Mouse (Mus musculus) megakaryocyte, embryonic 14.5 days (primary cell): ENCODE data around the gene Wwp2. TPM values are rescaled to one million over a fixed set of nuclear protein-coding genes. Genes with fewer than 3 reads are reported as not detected.
A peak's percentile ranks its signal among the peaks of the same experiment; 100 is the strongest.

Source experiments
- H3K27me3 ChIP-seq: replicated peaks from 2 replicates; pipeline ENCODE3; 2012; ENCODE audit warnings: inconsistent platforms
- H3K36me3 ChIP-seq: replicated peaks from 2 replicates; pipeline ENCODE3; 2012; ENCODE audit warnings: low read length, inconsistent platforms, mixed read lengths
- H3K4me1 ChIP-seq: 2 replicates; pipeline ENCODE4 v1.6.1; 2012; ENCODE audit warnings: inconsistent platforms
- H3K4me3 ChIP-seq: replicated peaks from 2 replicates; pipeline ENCODE3; 2012; ENCODE audit warnings: moderate library complexity, mild to moderate bottlenecking, inconsistent platforms
- H3K9me3 ChIP-seq: 2 replicates; pipeline ENCODE4 v1.6.1; 2012; ENCODE audit warnings: inconsistent platforms
- FLI1 ChIP-seq: IDR thresholded peaks from 2 replicates; pipeline ENCODE4 v1.6.1; 2012; ENCODE audit warnings: low read length, inconsistent platforms, mixed read lengths
- GATA1 ChIP-seq: IDR thresholded peaks from 3 replicates; pipeline ENCODE4 v1.6.1; 2012; ENCODE audit warnings: mixed read lengths, low read length, inconsistent platforms, borderline replicate concordance
- polyA plus RNA-seq: library from polyadenylated mRNA; stranded (reverse); fragments of >175 nt; gene quantifications from 2 replicates; pipeline ENCODE4 v1.2.3, GENCODE M21; 2012; ENCODE audit warnings: low replicate concordance; ENCODE audit not compliant: insufficient read depth

The Wwp2 gene
- polyA plus RNA-seq: 32.4 and 80.9 TPM in 2 replicates

DNA sequence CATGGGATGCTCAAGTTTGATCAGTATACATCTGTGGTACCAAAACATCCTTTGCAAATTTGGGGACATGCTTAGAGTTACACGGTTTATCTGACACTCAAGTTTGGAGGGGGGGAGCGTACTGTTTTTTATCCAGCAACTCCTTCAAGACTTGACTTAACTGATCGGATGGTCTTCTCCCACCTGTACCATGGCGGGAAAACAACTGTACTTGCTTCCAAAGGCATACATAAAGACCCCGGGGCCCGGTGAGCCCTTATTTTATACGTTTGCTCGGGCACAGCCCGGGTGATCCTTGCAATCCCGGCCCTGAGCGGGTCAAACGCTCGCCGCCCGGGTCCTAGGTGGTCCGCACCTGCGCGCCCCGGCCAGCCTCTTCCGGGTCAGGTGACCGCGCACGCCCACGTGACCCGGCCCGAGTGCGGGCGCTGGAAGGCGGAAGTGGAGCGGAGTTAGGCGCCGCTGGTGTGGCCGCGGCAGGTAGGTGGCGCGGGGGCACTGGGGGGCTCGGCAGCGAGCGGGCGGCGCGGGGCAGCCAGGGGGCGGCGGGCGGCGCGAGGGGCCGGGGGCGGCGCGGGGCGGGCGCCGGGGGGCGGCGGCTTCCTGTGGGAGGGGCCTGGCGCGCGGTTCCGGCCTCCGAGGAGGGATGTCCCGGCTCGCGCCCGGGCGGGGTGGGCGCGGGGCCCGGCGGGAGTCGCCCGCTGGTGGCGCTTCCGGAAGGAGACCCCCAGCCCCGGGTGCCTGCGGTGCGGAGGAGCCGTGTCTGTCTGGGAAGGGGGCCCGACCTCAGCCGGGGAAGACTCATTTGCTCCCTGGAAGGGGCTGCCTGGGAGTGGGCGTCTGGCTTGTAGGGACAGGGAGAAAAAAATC lies at the start of gene Wwp2:
Gene Wwp2, plus strand, starts transcription at position 404 of the 870 bp plus-strand sequence.
- no peak for TF ChIP-seq GATA1
- no peak for TF ChIP-seq FLI1
- Histone ChIP-seq H3K9me3 (no peaks in the 10 kb centered on the region), H3K36me3 (peaks cover 13% of the 10 kb centered on the region), H3K27me3 (peaks cover 2% of the 10 kb centered on the region), H3K4me3 (peak within 1 kb of the TSS; percentile 96), H3K4me1 (peaks cover 42% of the 10 kb centered on the region)

DNA sequence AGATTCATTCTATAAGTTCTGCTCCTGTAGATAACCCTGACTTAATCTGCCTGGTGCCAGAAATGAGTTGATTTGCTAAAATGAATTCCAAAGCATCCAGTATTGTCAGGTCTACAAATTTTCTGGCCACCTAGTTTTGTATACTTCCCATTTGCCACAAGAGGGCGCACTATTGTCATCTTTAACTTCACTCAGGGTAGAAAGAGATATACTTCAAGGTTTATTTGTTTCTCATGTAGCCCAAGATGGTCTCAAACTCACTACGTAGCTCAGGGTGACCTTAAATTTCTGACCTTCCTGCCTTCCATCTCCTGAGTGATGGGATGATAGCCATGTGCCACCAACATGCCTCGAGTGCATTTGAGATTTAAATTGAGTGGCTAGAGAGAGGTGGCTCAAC lies 49.5 kb upstream of the Wwp2 start:
- Histone ChIP-seq H3K4me1 (peaks cover 55% of the 10 kb centered on the region), H3K36me3 (peaks cover 19% of the 10 kb centered on the region), H3K9me3 (0 out of 2 replicates have a peak, but pooled peaks cover 3% of the 10 kb centered on the region), H3K27me3 (peaks cover 4% of the 10 kb centered on the region), H3K4me3 (no peak overlapping the region)
- TF ChIP-seq FLI1: no peak
- no peak for TF ChIP-seq GATA1

DNA sequence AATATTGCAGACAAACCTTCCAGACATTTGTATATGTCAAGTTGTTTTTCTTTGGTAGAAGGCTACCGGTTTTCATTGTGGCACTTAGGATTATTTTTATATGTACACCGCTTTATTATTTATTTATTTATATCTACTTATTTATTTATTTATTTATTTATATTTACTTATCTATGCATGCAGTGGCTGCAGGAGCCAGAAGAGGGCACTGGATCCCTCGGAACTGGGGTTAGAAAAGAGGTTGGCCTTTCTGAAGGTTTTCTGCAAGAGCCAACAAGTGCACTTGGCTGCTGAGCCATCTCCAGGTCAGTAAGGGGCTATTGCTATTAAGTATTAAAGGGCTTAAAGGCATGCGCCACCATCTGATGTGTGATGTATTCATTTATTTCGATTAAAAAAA lies 48.3 kb upstream of the Wwp2 start:
- peaks cover 4% of the 10 kb centered on the region for H3K27me3 ChIP-seq
- no peak overlapping the region for H3K4me3 ChIP-seq
- peaks cover 26% of the 10 kb centered on the region for H3K36me3 ChIP-seq
- TF ChIP-seq FLI1 (no peak), GATA1 (no peak)
- peaks cover 57% of the 10 kb centered on the region for H3K4me1 ChIP-seq
- H3K9me3 ChIP-seq: no peaks in the 10 kb centered on the region

DNA sequence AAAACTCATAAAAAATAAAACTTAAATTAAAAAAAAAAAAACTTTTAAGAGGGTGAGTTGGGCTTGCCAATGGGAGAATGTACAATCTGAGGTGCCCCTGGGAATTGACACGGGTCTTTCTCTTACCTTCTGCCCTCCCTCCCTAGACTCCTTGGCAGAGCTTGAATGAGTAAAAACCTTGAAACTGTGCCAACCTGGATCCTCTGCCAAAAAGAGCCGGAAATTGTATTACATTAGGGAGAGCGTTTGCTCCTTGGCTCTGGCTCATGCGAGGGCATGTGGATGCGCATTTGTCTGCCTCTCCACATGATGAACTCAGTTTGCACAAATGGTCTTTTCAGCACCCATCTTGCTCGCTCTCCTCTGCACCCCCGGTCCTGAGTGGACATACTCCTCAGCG lies 46.6 kb upstream of the Wwp2 start:
- peaks cover 55% of the 10 kb centered on the region for H3K4me1 ChIP-seq
- peaks cover 2% of the 10 kb centered on the region for H3K27me3 ChIP-seq
- no peak for TF ChIP-seq GATA1
- no peak for TF ChIP-seq FLI1
- no peak overlapping the region for H3K4me3 ChIP-seq
- no peaks in the 10 kb centered on the region for H3K9me3 ChIP-seq
- peaks cover 26% of the 10 kb centered on the region for H3K36me3 ChIP-seq

DNA sequence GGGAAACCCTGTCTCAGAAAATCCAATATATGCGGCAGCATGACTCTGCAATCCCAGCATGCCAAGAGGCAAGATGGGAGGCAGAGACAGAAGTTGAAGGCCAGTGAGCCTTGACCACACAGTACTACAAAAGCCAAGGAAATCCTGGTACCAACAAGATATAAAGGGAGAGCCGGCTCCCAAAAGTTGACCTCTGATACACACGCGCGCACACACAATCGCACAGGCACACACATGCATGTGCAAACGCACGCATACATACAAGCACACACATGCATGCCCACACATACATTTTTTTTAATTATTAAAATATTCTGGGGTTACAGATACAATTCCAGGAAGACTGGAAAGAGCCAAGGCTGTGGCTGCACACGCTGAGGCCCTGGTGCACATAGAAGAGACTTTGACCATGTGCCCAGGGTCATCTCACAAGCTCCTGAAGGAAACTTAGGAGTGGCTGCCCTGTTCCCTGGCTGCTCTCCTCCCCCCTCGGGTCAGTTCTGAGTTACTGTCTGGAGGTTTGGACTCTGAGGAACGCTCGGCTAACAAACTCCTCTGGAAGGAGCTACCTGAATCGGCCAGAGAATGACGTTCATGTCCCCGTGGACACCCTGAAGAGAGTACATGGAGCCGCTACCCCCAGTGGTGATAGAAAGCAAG lies 45.6 kb upstream of the Wwp2 start:
- H3K36me3 ChIP-seq: peaks cover 26% of the 10 kb centered on the region
- H3K4me1 ChIP-seq: peaks cover 49% of the 10 kb centered on the region
- no peak for TF ChIP-seq GATA1
- no peak for TF ChIP-seq FLI1
- H3K4me3 ChIP-seq: no peak overlapping the region
- no peaks in the 10 kb centered on the region for H3K27me3 ChIP-seq
- H3K9me3 ChIP-seq: no peaks in the 10 kb centered on the region

DNA sequence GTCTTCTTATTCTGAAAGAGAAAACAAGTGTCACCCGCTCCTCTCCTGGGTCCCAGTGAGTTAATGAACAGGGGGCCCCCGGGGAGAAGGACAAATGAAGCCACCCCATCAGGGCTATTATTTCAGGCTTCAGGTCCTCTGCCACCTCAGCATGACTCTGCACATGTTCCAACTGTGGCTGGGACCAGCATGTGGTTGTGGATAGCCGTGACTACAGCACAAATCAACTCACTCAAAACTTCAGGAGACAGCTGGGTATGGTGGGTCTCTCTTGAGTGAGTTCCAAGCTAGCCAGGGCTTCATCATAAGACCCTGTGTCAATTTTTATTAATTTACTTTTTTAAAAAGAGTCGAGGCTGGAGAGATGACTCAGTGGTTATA lies 45.0 kb upstream of the Wwp2 start:
- H3K9me3 ChIP-seq: no peaks in the 10 kb centered on the region
- TF ChIP-seq FLI1 (no peak), GATA1 (no peak)
- H3K36me3 ChIP-seq: peaks cover 26% of the 10 kb centered on the region
- peaks cover 47% of the 10 kb centered on the region for H3K4me1 ChIP-seq
- H3K27me3 ChIP-seq: no peaks in the 10 kb centered on the region
- no peak overlapping the region for H3K4me3 ChIP-seq

DNA sequence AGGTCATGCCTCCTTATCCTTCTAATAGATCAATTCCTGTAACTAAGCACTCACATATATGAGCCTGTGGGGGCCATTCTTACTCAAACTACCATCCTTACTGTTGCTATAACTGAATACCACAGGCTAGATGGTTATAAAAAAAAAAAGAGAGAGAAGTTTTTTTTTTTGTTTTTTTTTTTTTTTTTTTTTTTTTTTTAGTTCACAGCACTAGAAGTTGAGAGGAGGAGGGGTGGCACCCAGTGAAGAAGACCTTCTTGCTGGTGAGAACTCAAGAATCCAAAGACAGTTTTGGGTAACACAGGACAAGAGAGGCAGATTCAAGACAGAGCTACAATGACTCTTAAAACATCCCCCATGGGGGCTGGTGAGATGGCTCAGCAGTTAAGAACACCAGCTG lies 40.8 kb upstream of the Wwp2 start:
- Histone ChIP-seq H3K36me3 (peaks cover 7% of the 10 kb centered on the region), H3K9me3 (no peaks in the 10 kb centered on the region), H3K27me3 (no peaks in the 10 kb centered on the region), H3K4me1 (peaks cover 50% of the 10 kb centered on the region), H3K4me3 (no peak overlapping the region)
- no peak for TF ChIP-seq FLI1
- no peak for TF ChIP-seq GATA1

DNA sequence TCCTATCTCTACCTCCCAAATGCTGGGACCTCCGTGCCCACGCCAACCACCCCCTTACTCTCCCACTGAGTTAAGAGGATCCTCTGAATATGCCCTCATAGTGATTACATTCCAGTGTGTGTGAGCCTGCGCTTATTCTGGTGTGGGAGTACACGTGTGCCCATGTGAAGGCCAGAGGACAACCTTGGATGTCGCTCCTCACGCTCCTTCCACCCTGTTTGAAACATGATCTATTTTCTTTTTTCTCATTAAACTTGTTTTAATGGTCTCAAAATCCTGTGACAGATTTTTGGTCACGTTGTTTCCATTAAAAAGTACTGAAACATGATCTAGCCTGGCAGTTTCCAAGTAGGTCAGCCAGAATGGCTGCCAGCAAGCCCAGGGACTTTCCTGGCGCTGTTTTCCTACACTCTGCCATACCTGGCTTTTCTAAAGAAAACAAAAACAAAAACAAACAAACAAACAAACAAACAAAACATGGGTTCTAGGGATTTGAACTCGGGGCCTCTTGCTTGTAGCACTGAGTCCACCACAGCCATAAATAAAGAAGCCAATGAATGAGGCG lies 40.0 kb upstream of the Wwp2 start:
- H3K36me3 ChIP-seq: peaks cover 6% of the 10 kb centered on the region

DNA sequence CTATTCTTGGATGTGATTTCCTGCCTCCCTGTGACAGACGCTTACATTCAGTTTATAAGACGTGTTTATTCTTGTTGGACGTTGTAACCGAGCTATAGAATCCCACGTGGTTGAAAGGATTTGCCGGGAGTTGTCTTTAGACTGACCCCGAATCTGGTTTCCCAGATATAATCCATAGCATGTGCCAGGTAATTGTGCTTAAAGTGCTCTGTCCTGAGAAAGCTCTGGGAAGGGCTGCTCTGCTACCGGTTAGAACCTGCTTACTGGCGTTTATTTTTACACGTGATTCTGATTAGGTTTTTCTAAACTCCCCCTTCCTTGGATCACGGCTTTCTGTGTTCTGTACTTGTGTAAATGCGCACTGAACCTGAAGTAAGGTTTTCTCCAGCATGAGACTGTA lies 38.5 kb upstream of the Wwp2 start:
- no peak for TF ChIP-seq GATA1
- TF ChIP-seq FLI1: no peak

More for the DNA sequence above, 40.0 kb upstream of the Wwp2 start:
- Histone ChIP-seq H3K9me3 (no peaks in the 10 kb centered on the region), H3K4me1 (peaks cover 49% of the 10 kb centered on the region), H3K27me3 (no peaks in the 10 kb centered on the region), H3K4me3 (no peak overlapping the region)
- no peak for TF ChIP-seq FLI1
- TF ChIP-seq GATA1: no peak

DNA sequence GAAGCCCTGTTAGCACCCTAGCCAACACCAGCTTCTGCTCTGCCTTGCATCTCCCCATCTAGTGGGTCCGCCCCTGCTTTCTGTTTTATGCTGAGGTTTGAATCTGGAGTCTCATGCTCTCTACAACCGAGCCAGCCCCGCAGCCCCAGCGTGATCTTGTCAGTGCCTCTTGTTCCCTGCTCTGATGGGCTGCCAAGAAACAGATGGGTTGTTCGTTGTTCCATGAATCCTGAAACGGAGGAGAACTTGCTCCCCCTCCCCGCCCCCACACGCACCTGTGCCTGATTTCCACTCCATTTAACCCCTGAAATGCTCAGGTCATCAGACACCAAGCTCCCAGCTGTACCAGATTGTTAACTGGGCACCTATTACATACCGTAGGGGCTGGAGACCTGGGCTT lies 36.7 kb upstream of the Wwp2 start:
- H3K27me3 ChIP-seq: no peaks in the 10 kb centered on the region
- no peaks in the 10 kb centered on the region for H3K36me3 ChIP-seq
- no peak overlapping the region for H3K4me3 ChIP-seq
- H3K9me3 ChIP-seq: no peaks in the 10 kb centered on the region
- H3K4me1 ChIP-seq: peaks cover 75% of the 10 kb centered on the region
- TF ChIP-seq FLI1 (no peak), GATA1 (no peak)

More for the DNA sequence above, 38.5 kb upstream of the Wwp2 start:
- Histone ChIP-seq H3K27me3 (no peaks in the 10 kb centered on the region), H3K4me1 (peaks cover 56% of the 10 kb centered on the region), H3K36me3 (peaks cover 2% of the 10 kb centered on the region), H3K9me3 (no peaks in the 10 kb centered on the region), H3K4me3 (no peak overlapping the region)
